Mouse (Mus musculus) hindbrain, embryonic 15.5 days (tissue): ENCODE data around the gene Prpsap1. TPM values are rescaled to one million over a fixed set of nuclear protein-coding genes. Genes with fewer than 3 reads are reported as not detected.
"Not testable (repeated sequence)": the region's sequence is repeated elsewhere in the genome, so short reads cannot be mapped to it uniquely, and the experiment has no call there.

Experiments used
- ATAC-seq: fragments of 200-750 bp; cut with Nextera tagmentation; 2 replicates; pipeline ENCODE4 v1.8.0; 2017; ENCODE audit warnings: low read depth, moderate number of reproducible peaks, moderate TSS enrichment; ENCODE audit not compliant: low FRiP score
- H3K27ac ChIP-seq: fragments of 300-500 bp; sonication (generic); replicated peaks from 2 replicates; pipeline ENCODE4 v1.5.1; 2015; ENCODE audit warnings: mild to moderate bottlenecking, inconsistent platforms
- H3K27me3 ChIP-seq: fragments of 300-500 bp; sonication (generic); 2 replicates; pipeline ENCODE4 v1.6.1; 2015; ENCODE audit warnings: control low read depth, inconsistent platforms
- H3K36me3 ChIP-seq: fragments of 300-500 bp; sonication (generic); 2 replicates; pipeline ENCODE4 v1.6.1; 2015; ENCODE audit warnings: control low read depth, inconsistent platforms
- H3K4me1 ChIP-seq: fragments of 300-500 bp; sonication (generic); replicated peaks from 2 replicates; pipeline ENCODE4 v1.6.1; 2015; ENCODE audit warnings: control low read depth, inconsistent platforms
- H3K4me2 ChIP-seq: fragments of 300-500 bp; sonication (generic); 2 replicates; pipeline ENCODE4 v1.6.1; 2015; ENCODE audit warnings: moderate library complexity, mild to moderate bottlenecking, inconsistent platforms
- H3K4me3 ChIP-seq: fragments of 300-500 bp; sonication (generic); 2 replicates; pipeline ENCODE4 v1.5.1; 2015; ENCODE audit warnings: mild to moderate bottlenecking, inconsistent platforms
- H3K9ac ChIP-seq: fragments of 300-500 bp; sonication (generic); 2 replicates; pipeline ENCODE4 v1.6.1; 2015; ENCODE audit warnings: inconsistent platforms
- H3K9me3 ChIP-seq: fragments of 300-500 bp; sonication (generic); 2 replicates; pipeline ENCODE4 v1.6.1; 2016; ENCODE audit warnings: control low read depth, inconsistent platforms
- WGBS: fragments of 180-500 bp; shearing (Covaris S2); methylation state at CpG from one replicate; pipeline ENCODE4 v1.1.7; 2015; 5-methylcytosine and 5-hydroxymethylcytosine counted together
- polyA plus RNA-seq: library from polyadenylated mRNA; unstranded; fragments of >200 nt; fragmentation: Nextera tagmentation; extraction: Ambion mirVana; gene quantifications from 2 replicates; pipeline ENCODE4 v1.2.1, GENCODE M21; 2015

Prpsap1 gene
- polyA plus RNA-seq, 1 experiment from 2014 or later = 186 TPM

DNA sequence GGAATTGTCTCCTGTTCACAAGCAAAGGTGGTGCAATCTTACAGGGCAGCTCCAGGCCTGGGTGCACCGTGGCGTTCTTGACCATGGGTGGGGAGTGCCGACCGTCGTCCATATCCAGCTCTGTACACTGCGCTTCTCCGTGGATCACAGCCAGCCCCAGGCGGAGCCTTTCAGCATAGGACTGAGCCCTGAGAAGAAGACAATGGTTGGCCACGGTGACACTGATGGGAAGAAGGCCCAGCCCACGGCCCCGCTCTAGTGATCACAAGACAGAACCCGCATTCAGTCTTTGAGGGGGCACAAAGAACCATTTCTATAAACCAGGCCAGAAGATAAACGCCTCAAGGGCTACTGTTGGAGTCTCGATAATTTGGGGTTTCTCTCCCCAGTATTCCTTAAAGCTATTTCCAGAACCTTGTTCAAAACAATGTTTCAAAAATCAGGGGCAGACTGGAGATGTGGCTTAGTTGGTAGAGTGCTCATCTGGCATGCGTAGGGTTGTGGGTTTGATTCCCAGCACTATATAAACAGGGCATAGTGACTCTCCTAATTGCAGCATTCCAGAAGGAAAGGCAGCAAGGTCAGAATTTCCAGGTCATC is 16.7 kb downstream of the Prpsap1 start:
- Histone ChIP-seq H3K27me3 (no peaks in the 10 kb centered on the region), H3K9me3 (no peaks in the 10 kb centered on the region), H3K4me1 (no peaks in the 10 kb centered on the region), H3K36me3 (peaks cover 76% of the 10 kb centered on the region), H3K27ac (no peak overlapping the region), H3K4me2 (no peak overlapping the region), H3K9ac (no peak overlapping the region), H3K4me3 (no peak overlapping the region)
- ATAC-seq = no peak
- 72% methylated on average over 15 of the region's 15 CpGs for WGBS

DNA sequence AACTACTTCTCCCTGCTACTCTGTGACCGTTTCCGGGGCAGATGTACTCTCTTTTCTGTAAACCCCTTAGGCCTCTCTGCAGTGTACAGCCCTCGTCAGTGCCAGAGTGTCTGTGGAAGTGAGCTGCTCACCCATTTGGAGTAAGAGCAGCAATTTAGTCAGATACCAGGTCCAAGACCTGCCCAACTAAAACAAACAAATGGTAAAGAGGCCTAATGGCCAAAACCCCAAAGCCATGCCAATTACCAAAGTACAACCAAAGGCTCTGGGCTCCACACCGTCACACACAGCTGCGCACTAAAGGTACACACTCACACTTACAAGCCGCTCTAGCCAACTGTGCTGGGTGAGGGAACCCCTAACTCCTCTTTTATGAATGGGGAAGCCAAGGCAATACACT is 17.3 kb downstream of the Prpsap1 start:
- Histone ChIP-seq H3K36me3 (peaks cover 77% of the 10 kb centered on the region), H3K9ac (no peak overlapping the region), H3K27ac (no peak overlapping the region), H3K4me1 (no peaks in the 10 kb centered on the region), H3K4me2 (no peak overlapping the region), H3K4me3 (no peak overlapping the region), H3K9me3 (no peaks in the 10 kb centered on the region), H3K27me3 (no peaks in the 10 kb centered on the region)
- no peak for ATAC-seq
- 90% methylated on average over 6 of the region's 6 CpGs for WGBS

DNA sequence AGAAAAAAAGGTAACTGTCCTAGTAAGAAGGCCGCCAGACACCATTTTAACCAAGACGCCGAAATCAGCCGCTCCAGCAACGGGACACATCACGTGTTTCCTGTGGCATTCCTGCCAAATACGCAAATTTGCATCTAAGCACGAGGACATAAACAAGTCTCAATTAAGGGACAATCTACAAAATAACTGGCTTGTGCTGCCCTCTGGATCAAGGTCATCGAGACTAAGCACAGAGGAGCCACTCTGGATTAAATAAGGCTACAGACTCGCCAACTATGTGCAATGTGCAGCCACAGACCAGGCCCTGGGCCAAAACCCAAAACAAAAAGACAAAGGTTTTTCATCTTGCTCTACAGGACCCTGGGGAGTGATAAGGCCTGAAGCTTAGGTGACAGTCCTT is 18.0 kb downstream of the Prpsap1 start:
- Histone ChIP-seq H3K9me3 (no peaks in the 10 kb centered on the region), H3K4me2 (no peak overlapping the region), H3K9ac (no peak overlapping the region), H3K4me1 (no peaks in the 10 kb centered on the region), H3K27me3 (no peaks in the 10 kb centered on the region), H3K36me3 (peaks cover 80% of the 10 kb centered on the region), H3K4me3 (no peak overlapping the region), H3K27ac (no peak overlapping the region)
- 77% methylated on average over 10 of the region's 10 CpGs for WGBS
- no peak for ATAC-seq

DNA sequence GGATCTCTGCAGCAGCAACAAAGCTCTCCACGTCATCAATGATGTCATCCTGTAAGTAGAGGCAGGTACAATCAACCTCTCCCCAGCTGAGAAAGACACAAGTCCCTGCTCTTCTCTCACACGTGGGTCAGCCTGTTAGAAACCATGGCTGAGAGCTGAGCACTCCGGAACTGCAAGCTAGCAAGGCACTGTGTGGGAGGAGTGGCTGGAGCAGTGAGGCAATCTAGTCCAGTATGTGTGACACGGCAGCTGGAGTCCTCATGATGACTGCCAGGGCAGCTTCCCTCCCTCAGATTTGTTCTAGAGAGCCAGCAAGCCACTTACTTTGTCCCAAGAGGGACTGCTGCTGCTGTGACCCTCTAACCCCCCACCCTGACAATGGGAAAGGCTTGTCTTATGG is 21.7 kb downstream of the Prpsap1 start:
- H3K4me2 ChIP-seq = no peak overlapping the region
- ATAC-seq = no peak
- WGBS = 88% methylated on average over 4 of the region's 4 CpGs
- H3K36me3 ChIP-seq = peaks cover 67% of the 10 kb centered on the region
- no peaks in the 10 kb centered on the region for H3K4me1 ChIP-seq
- no peaks in the 10 kb centered on the region for H3K9me3 ChIP-seq
- no peak overlapping the region for H3K9ac ChIP-seq
- no peak overlapping the region for H3K27ac ChIP-seq
- H3K27me3 ChIP-seq = no peaks in the 10 kb centered on the region
- no peak overlapping the region for H3K4me3 ChIP-seq

DNA sequence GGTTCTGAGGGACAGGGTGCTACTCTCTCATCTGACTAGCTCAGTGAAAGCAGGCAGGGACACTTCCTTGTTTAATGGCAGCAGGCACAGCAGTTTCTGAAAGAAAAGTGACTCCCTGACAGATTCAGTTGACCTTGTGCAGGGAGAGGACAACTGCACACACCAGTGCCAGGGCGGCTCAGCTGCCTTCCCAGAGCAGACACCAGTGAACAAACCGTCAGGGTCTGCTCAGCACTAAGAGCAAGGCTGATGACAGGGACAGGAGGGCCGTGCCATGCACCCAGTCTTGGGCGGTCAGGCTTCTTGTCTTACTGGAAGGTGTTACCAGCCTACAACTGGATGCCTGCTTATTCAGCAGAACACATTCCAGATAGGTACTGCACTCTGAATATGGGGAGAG is 23.1 kb downstream of the Prpsap1 start:
- no peak for ATAC-seq
- Histone ChIP-seq H3K27ac (no peak overlapping the region), H3K4me1 (no peaks in the 10 kb centered on the region), H3K27me3 (no peaks in the 10 kb centered on the region), H3K36me3 (peaks cover 56% of the 10 kb centered on the region), H3K9me3 (no peaks in the 10 kb centered on the region), H3K4me2 (no peak overlapping the region), H3K9ac (no peak overlapping the region), H3K4me3 (no peak overlapping the region)
- 86% methylated on average over 4 of the region's 4 CpGs for WGBS

DNA sequence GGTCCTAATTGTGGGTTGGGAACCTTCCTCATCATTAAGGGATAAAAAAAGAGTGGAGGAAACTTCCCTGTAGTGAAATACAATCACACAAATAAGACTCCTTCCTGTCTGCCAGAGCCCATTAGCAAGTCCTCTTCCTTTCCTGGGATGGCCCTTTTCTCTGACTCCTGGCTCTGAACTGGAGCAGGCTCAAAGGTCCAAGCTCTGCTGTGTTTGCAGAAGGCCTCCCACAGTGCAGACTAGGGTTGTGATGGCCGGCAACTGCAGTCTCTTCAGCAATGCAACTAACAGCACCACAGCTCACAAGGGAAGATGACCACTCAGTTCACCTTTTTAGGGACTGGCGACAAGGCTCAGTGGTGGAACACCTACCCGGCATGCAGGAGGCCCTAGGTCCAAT is 23.8 kb downstream of the Prpsap1 start:
- ATAC-seq = no peak
- H3K4me3 ChIP-seq = no peak overlapping the region

DNA sequence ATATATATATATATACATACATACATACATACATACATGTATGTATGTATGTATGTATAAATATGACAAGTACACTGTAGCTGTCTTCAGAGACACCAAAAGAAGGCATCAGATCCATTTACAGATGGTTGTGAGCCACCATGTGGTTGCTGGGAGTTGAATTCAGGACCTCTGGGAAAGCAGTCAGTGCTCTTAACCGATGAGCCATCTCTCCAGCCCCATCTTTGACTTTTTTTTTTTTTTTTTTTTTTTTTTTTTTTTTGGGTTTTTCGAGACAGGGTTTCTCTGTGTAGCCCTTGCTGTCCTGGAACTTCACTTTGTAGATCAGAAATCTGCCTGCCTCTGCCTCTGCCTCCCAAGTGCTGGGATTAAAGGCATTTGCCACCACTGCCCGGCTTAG is 25.7 kb downstream of the Prpsap1 start:
- H3K9ac ChIP-seq, H3K27ac ChIP-seq, H3K27me3 ChIP-seq, H3K4me2 ChIP-seq, H3K4me3 ChIP-seq, H3K4me1 ChIP-seq, ATAC-seq, H3K9me3 ChIP-seq: not testable (repeated sequence)
- 89% methylated on average over 3 of the region's 3 CpGs for WGBS
- H3K36me3 ChIP-seq = peaks cover 36% of the 10 kb centered on the region

More for the DNA sequence above, 23.8 kb downstream of the Prpsap1 start:
- no peaks in the 10 kb centered on the region for H3K4me1 ChIP-seq
- H3K36me3 ChIP-seq = peaks cover 50% of the 10 kb centered on the region
- no peak overlapping the region for H3K27ac ChIP-seq
- no peaks in the 10 kb centered on the region for H3K27me3 ChIP-seq
- no peak overlapping the region for H3K4me2 ChIP-seq
- no peak overlapping the region for H3K9ac ChIP-seq
- H3K9me3 ChIP-seq = no peaks in the 10 kb centered on the region
- WGBS = 81% methylated on average over 3 of the region's 3 CpGs

DNA sequence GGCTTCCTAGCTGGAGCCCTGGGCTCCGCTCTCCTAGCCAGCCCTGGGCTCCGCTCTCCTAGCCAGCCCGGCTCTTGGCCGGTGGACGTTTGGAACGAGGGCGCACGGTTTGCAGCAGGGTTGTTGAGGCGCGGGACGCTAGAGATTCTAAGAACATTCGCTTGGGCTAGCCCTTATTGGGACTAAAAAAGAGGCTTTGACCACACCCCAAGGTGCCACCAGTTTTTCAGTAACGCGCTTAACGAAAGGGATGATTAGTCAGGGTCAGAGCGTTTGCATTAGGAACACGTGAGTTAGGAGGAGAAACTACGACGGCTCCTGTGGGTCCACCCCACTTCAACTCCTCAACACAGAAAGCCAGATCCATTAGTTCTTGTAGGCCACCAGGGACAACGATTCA is 27.9 kb downstream of the Prpsap1 start, which contains the start of gene Qrich2:
Gene Qrich2, minus strand, starts transcription at position 101 of the 400 bp plus-strand sequence.
- WGBS = 64% methylated on average over 20 of the region's 20 CpGs
- no peak within 1 kb of the TSS for H3K9ac ChIP-seq
- H3K4me2 ChIP-seq = no peak within 1 kb of the TSS
- peaks cover 3% of the 10 kb centered on the region; the same call in 1 of the 2 replicates for H3K4me1 ChIP-seq
- no peak within 1 kb of the TSS for H3K4me3 ChIP-seq
- no peaks in the 10 kb centered on the region for H3K27me3 ChIP-seq
- ATAC-seq = no peak
- no peak within 1 kb of the TSS for H3K27ac ChIP-seq
- peaks cover 16% of the 10 kb centered on the region for H3K36me3 ChIP-seq
- no peaks in the 10 kb centered on the region for H3K9me3 ChIP-seq

DNA sequence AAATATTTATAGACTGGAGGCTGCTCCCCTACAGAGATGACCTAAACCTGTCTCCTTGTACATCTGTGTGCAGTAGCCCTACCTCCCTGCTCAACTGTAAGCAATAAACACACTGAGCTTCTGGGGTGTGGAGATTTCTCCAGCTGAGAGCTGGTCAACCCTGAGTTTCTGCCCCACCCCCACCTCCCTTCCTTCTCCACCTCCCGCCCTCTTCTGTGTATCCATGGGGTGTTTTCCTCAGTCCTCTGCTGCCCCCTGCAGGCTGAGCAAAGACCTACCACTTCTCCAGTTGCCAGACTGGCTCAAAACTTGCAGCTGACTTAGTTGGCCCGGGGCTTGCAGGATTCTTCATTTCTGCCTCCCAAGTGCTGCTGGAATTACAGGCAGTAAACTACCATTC is 30.2 kb downstream of the Prpsap1 start:
- Histone ChIP-seq H3K4me1 (peaks cover 3% of the 10 kb centered on the region; the same call in 1 of the 2 replicates), H3K9ac (no peak overlapping the region)

DNA sequence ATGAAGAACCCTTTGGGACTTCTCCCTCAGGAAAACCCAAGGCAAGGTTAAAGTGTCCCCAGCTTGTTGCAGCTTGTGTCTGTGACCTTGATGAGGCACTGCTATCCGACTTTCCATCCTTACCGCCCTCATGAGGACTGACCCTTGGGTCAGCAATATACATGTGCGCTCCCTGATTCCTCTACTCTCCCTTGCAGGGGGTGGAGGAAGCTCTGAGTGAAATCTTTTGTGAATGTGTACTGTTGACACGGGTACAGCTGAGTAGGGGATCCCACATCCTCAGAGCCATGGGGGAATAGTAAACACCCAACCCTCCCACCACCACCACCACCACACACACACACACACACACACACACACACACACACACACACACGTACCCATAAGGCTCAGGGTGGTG is 30.7 kb downstream of the Prpsap1 start:
- Histone ChIP-seq H3K4me1 (peaks cover 3% of the 10 kb centered on the region; the same call in 1 of the 2 replicates), H3K9me3 (no peaks in the 10 kb centered on the region), H3K4me3 (no peak overlapping the region), H3K27ac (no peak overlapping the region), H3K9ac (no peak overlapping the region), H3K36me3 (no peaks in the 10 kb centered on the region), H3K27me3 (no peaks in the 10 kb centered on the region), H3K4me2 (no peak overlapping the region)
- no peak; the same call in 1 of the 2 replicates for ATAC-seq
- WGBS = 65% methylated on average over 5 of the region's 5 CpGs

More for the DNA sequence above, 30.2 kb downstream of the Prpsap1 start:
- no peak overlapping the region for H3K27ac ChIP-seq
- WGBS = 17% methylated on average over 2 of the region's 2 CpGs
- H3K27me3 ChIP-seq = no peaks in the 10 kb centered on the region
- no peaks in the 10 kb centered on the region for H3K36me3 ChIP-seq
- no peak overlapping the region for H3K4me3 ChIP-seq
- peak; percentile 77; the same call in 1 of the 2 replicates for ATAC-seq
- no peaks in the 10 kb centered on the region for H3K9me3 ChIP-seq
- no peak overlapping the region for H3K4me2 ChIP-seq

DNA sequence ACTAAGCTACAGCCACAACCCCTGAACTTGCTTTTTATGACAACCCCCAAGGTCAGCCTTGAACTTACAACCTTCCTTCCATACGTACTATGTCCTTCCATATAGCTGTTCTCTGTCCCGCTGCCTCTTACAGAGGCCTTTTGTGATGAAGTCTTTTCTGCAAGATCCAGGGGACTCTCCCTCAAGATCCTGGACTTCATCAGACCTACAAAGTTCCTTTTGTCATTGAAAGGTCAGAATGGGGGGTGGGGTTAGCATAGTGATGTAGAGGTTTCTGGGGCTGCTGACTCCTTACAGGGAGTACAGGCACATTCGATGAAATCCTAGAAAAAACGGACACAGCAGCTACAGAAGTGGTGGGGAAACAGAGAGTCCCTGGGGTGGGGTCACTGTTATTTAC is 34.2 kb downstream of the Prpsap1 start:
- no peaks in the 10 kb centered on the region for H3K27me3 ChIP-seq
- WGBS = 54% methylated on average over 4 of the region's 4 CpGs
- no peaks in the 10 kb centered on the region for H3K36me3 ChIP-seq
- no peak overlapping the region for H3K27ac ChIP-seq
- ATAC-seq = no peak
- no peak overlapping the region for H3K9ac ChIP-seq
- H3K4me3 ChIP-seq = no peak overlapping the region
- H3K9me3 ChIP-seq = no peaks in the 10 kb centered on the region
- H3K4me2 ChIP-seq = no peak overlapping the region
- H3K4me1 ChIP-seq = peaks cover 3% of the 10 kb centered on the region; the same call in 1 of the 2 replicates

DNA sequence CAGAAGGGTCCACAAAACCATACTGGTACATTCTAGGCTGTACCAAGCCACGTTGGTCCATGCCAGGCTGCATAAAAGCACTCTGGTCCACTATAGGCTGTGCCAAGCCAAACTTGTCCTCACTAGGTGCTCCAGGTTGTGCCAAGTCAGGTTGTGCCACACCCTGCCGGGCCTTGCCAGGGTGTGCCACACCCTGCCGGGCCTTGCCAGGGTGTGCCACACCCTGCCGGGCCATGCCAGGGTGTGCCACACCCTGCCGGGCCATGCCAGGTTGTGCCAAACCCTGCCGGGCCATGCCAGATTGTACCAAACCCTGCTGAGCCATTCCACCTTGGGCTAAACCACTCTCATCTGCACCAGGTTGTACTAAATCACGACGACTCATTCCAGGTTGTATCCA is 37.8 kb downstream of the Prpsap1 start:
- Histone ChIP-seq H3K4me3 (no peak overlapping the region), H3K4me1 (no peaks in the 10 kb centered on the region), H3K4me2 (no peak overlapping the region), H3K9me3 (no peaks in the 10 kb centered on the region), H3K27me3 (no peaks in the 10 kb centered on the region), H3K27ac (no peak overlapping the region), H3K9ac (no peak overlapping the region), H3K36me3 (no peaks in the 10 kb centered on the region)
- WGBS = 89% methylated on average over 8 of the region's 8 CpGs
- no peak for ATAC-seq

DNA sequence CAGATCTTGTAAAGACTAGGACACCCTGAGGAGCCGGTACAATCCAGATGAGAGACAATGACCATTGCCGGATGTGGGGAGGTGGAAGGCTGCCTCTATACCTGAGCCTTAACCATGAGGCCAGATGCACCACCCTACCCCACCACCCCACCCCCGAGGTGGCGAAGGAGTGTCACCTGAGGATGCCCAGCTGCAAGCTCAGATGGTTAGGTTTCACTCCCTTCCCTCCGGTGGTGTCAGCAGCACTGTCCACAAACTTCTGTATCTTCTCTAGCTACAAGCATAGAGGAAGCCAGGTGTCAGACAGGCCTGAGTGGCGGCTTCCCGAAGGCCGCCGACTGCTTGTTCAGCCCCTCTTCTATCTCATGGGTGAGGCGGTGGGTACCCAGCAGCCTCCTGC is 40.1 kb downstream of the Prpsap1 start:
- Histone ChIP-seq H3K36me3 (no peaks in the 10 kb centered on the region), H3K9me3 (peaks cover 3% of the 10 kb centered on the region; the same call in 1 of the 2 replicates), H3K4me2 (no peak overlapping the region), H3K4me3 (no peak overlapping the region), H3K27ac (no peak overlapping the region), H3K9ac (no peak overlapping the region), H3K4me1 (no peaks in the 10 kb centered on the region), H3K27me3 (no peaks in the 10 kb centered on the region)
- 91% methylated on average over 10 of the region's 10 CpGs for WGBS
- ATAC-seq = no peak
